Mouse (Mus musculus): ENCODE data around the gene Fubp1.
A peak's percentile ranks its signal among the peaks of the same experiment; 100 is the strongest.
"Not testable (repeated sequence)": the region's sequence is repeated elsewhere in the genome, so short reads cannot be mapped to it uniquely, and the experiment has no call there.

Fubp1 gene

DNA sequence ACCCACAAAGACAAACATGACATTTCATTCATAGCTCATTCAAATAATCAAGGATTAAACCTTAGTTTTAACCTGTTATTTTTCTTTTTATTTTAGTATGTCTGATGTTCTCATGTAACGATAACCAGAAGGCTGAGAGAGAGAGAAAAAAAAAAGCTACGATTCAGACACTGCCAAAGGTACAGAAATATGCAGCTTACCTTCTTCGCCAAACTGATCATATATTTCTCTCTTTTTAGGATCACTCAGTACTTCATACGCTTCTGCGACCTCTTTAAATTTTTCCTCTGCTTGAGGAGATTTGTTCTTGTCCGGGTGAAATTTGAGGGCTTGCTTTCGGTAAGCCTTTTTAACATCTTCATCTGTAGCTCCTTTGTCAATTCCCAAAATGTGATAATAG, 17.0 kb upstream of the Fubp1 start:
- no peak for DNase-seq (ENCODE audit: low read depth)

DNA sequence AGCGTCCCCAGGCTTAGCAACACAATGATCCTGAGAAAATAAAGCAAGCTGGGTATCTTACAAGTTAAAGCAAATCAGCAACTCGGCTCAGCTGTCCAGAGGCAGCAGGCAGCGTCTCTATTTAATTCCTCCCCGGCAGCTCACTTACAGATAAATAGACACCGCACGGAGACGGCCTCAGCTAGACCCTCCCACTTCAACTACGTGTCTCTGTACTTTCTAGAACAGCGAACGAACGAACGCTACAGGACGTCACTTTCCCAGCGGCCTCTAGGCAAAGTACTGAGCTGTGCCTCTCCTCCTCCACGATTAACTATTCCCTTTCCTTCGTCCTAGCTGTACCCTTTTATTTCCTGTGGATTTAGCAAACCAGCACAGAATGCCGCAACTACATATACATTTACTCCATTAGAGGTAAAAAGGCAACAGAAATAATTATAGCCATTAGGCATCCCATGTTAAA, 16.6 kb upstream of the Fubp1 start:
- DNase-seq (ENCODE audit: low read depth), result peak; percentile 95

DNA sequence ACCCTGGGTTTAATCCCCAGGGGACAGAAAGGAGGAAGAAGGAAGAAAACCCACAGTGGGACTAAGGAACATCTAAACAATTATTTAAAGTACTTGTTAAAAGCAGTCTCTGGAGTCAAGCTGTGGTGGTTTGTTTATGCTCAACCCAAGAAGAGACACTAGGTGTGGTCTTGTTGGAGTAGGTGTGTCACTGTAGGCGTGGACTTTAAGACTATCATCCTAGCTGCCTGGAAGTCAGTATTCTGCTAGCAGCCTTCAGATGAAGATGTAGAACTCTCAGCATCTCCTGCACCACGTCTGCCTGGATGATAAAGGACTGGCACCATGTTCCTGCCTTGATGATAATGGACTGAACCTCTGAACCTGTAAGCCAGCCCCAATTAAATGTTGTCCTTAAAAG, 13.0 kb upstream of the Fubp1 start:
- not testable (repeated sequence) for DNase-seq (ENCODE audit: low read depth)

DNA sequence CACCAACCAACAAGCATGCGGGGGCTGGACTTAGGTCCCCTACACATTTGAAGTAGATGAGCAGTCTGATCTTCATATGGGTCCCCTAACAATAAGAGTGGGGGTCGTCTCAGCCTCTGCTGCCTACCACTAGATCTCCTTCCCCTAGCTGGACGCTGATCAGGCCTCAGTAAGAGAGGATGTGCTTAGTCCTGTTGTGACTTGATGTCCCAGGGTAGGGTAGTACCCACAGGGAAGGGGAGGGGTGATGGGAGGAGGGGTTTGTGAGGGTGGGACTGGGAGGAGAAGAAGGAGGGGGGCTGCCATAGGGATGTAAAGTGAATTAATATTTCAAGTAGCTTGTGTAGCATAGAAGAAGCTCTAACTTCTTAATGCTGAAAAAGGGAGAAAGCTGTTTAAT, 11.1 kb upstream of the Fubp1 start:
- no peak for DNase-seq (ENCODE audit: low read depth)

DNA sequence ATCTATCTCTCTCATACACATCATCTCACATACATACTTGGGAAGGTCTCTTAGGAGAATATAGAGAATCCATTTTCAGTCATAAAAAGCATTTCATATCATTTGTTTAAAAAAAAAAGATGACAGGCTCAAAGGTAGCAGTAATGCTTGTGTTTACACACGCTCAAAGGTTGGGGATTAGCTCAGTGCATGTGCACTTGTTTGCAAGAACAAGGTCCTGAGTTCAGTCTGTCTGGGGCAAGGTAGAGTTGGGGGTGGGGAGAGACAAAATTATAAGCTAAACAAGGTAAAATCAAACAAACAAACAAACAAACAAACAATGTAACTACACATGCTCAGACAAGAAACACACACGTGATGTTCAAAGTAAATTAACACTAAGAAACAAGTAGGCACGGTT, 9.0 kb upstream of the Fubp1 start:
- DNase-seq (ENCODE audit: low read depth), result no peak

DNA sequence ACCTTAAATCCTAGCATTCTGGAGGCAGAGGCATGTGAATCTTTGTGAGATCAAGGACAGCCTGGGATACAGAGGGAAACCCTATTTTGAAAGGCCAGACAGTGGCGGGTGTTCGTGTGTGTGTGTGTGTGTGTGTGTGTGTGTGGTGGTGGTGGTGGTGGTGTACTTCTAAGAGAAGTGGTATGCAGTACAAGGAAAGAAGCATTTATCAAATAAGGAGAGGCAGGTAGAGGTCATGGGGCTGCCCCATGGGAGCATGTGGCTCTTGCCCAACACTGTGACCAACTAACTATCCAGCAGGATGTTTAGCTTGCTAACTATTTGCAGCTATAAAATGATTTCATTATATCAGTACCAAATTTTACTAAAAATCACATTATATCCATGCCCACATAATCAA, 8.6 kb upstream of the Fubp1 start:
- DNase-seq (ENCODE audit: low read depth), result no peak

DNA sequence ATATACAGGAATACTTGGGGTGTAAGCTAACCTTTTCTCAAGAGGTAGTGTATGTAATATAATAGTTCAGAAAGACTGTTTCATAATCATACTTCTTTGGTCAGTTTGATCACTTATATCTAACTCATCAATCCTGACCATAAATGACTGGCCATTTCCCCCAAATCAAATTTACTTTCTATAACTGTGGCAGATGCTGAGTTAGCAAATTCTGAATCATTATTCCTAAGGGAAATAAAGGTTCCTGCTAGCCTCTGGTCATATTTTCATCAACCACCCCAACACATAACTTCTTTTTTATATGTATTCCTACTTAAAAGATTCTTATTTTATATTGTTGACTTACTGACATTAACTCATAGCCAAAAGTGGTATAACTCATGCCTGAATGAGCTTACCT, 7.3 kb upstream of the Fubp1 start:
- DNase-seq (ENCODE audit: low read depth), result no peak

DNA sequence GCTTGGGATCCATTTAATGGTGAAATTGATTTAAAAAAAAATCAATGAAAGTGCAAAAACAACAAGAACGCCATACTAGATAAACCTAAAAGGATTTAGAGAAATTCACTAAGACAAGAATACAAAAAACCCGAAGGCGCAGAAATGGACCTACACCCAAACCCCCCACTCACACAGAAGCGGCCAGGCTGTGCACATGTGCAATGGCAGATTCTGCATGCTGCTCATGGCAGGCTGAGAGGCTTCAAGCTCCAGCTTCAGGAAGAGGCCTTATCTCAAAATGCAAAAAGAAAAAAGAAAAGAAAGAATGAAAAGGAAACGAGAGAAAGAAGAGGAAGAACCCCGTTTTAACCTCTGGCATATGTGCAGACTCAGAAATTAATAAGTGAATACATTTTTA, 6.8 kb upstream of the Fubp1 start:
- DNase-seq (ENCODE audit: low read depth), result no peak

DNA sequence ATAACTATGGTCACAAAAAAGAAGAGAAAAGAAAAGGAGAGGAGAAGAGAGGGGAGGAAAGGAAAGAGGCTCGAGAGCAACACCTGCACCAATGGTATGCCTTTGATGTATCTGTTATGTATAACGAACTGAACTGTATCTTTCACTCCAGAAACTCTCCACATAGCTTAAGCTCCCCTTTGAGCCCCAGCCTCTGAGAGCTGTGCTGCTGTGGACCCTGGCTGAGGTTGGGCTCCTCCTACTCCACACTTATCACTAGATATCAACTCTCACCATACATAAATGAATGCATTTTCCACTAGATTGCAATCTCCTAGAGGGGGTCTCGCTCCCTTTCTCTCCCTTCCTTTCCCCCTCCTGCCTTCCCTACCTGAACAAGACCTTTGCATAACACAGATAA, 6.2 kb upstream of the Fubp1 start:
- DNase-seq (ENCODE audit: low read depth), result no peak

DNA sequence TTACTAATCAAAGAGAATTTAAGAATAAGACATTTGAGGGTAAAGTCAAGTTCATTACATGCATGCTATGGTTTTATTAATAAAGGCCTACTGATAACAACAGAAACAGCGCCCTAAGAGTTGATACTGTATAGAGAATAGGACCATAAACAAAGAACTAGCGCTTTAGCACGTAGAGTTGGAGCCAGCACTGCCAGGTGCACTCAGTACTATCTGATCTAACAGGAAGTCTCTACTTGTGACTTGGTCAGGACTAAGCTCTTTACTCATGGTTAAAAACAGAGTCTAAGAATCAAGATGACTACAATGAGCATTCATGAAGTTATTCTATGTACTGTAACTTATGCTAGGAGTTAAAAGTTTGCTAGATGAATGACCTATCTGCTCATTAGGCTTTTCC, 5.6 kb upstream of the Fubp1 start:
- no peak for DNase-seq (ENCODE audit: low read depth)

DNA sequence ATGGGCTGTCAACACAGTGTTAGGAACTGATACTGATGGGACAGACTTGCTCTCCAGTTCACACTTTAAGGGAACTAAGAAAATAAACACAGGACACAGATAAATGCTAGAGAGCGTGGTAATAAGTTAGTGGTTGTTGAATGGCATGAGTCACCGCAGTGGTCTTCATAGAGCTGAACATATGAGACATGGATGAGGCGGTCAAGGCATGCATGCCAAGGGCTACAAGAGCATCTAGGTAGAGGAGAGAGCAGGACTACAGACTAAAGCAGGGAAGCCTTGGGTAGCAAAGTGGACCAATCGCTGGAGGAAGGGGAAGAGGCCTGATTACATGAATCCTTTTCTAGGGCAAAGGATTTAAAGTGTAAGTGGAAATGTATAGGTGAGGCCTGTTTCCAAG, 3.1 kb upstream of the Fubp1 start:
- DNase-seq (ENCODE audit: low read depth), result peak; percentile 44

DNA sequence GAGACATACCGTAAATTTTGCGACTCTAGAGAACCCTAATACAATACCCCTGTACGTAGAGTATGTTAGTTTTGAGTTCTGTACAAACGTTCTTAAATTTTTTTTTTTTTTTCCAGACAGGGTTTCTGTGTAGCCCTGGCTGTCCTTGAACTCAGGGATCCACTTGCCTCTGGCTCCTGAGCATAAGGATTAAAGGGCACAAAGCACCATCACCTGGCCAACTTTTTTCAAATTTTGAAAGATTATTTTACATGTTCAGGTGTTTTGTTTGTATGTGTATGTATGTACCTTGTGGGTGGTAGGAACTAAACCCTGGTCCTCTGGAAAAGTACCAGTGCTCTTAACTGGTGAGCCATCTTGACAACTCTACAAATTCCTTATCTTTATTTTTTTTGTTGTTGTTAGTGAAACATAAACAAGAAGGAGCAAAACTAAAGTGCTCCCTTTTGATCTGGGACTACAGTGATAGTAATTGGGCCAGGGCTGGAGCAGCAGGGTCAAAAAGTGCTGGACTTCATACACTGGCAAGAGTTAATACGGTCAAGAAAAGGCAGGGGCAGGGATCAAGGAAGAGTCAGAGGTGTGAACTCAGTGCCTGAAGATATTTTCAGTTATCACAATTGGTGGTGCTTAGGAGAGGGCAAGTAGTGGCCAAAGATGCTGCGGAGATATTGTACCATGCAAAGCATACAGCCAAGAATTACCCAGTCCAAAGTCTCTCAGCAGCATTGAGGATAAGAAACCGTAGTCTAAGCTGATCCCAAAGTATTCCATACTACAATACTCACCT, 1.9 kb upstream of the Fubp1 start:
- no peak for DNase-seq (ENCODE audit: low read depth)

DNA sequence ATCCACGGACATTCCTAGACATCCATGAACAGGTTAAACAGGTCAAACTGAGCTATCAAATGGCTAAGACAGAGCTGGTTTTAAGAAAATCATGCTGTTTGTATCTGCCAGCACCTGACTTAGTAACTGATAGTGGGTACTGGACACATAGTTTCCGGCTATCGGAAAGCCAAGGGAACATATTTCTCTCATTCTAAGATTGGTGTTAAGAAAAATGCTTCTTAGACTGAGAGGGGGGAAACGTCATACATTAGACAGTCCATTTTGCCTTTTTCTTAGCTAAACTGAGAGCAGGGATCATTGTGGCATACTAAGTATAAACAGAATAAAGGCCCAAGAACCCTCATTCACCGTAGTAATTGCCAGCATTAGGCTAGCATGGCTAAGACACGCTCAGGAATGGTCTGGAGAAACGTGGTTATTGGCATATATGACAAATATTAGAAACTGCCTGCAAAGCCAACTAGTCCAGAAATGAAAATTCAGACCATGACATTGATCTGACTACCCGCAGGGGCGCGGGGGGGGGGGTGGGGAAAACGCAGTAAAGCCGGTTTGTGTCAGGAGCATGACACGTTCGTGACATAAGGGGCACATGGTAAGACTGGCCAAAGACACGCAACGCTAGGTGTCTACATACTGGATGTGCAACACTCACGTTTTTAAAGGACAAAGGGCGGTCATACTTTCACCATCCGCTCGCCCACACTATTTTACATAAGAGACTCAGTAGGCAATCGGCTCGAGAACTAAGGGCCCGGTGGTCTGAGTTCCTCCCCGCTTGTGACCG, 850 bp upstream of the Fubp1 start:
- peak; percentile 65 for DNase-seq (ENCODE audit: low read depth)

DNA sequence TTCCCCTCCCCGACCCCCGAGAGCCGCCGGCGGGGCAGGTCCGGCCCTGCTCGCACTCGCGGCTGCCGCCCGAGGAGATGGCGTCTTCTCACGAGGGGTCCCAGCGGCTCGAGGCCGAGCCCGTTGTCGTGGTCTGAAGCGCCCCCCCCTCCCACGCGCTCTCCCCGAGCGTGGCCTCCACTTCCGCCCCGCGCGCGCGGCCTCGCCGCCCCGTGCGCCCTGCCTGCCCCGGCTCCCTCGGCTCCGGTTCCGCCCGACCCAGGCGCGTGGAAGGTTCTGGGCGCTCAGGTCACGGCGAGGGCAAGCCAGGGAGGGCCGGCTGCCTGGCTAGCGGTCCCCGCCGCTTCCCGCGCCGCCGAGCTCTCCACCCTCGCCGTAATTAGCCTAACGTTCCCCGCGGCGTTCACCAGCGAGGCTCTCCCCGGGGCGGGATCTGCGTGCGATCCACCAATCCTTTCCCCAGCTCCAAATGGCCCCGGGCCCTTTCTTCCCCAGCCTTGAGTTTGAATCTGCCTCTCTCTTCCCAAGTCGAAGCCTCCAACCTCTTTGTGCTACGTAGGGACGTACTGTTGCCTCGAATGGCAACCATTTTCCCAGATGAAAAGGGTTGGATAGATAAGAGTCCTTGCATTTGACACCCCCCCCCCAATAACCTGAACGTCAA, 638 bp downstream of the Fubp1 start:
- DNase-seq (ENCODE audit: low read depth), result peak; percentile 82

DNA sequence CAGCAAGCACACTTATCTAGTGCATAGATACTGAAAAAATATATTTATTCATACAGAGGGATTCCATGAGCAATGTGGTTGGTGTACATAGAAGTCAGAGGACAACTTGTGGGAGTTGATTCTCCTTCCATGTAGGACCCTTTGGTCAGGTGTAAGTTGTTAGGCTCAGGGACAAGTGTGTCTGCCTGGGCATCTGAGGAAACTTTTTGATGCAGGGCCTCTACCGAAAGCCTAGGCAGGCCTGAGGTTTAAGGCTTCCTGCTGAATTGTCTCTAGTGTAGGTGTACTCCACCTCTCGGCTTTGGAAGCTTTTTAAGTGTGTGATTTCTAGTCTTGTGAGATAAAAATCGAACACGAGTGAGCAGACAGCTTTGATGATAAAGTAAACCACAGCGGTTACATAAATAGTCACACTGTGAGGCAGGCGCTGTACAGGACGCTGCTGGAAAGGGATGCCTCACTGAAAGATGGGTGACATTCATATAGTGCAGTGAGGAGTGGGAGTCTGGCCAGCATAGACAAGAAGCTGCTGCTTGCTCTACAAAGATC, 1.6 kb downstream of the Fubp1 start:
- peak; percentile 36 for DNase-seq (ENCODE audit: low read depth)

DNA sequence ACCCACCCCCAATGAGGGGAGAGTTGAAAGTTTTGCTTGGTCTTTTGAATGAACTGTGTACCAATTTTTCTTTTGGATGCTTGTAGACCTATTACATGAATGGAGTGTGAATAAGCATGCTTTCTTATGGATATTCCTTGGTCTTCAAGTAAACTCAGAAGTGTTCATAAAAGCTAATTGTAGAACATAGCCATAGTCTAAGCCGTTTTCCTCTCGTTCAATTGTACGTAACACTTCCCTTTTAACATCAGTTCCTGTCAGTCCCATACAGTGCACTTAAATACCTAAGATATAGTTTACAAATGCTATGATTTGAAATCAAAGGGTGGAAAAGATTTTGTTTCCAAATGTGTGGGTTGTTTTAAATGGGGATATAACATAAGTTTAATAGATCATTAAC, 3.2 kb downstream of the Fubp1 start:
- no peak for DNase-seq (ENCODE audit: low read depth)

DNA sequence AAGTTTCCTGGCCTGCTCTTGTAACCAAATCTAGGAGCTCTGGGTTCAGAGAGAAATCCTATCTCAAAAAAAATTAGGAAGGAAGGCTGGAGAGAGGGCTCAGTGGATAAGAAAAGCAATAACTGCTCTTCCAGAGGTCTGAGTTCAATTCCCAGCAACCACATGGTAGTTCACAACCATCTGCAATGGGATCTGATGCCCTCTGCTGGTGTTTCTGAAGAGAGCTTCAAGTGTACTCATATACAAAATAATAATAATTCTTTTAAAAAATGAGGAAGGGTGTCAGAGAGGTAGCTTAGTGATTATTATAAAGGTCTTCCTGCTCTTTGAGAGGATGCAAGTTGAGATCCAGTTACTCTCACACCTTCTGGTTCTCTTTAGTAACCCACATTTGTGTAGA, 14.7 kb downstream of the Fubp1 start:
- no peak for DNase-seq (ENCODE audit: low read depth)

DNA sequence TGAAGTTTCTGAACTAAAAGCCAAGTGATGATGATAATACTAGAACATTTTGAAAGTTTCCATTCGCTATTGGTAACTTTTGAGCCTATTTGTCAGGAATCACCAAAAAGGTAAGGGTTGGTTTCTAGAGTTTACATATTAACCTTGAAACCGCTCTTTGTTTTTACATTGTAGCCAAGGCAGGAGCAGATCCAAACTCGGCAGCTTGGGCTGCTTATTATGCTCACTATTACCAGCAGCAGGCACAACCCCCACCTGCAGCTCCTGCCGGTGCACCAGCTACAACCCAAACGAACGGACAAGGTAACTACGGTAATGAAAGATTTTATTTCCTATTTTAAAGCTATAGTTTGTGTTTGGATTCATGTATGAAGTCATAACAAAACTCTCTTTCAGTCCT, 15.7 kb downstream of the Fubp1 start:
- no peak for DNase-seq (ENCODE audit: low read depth)

DNA sequence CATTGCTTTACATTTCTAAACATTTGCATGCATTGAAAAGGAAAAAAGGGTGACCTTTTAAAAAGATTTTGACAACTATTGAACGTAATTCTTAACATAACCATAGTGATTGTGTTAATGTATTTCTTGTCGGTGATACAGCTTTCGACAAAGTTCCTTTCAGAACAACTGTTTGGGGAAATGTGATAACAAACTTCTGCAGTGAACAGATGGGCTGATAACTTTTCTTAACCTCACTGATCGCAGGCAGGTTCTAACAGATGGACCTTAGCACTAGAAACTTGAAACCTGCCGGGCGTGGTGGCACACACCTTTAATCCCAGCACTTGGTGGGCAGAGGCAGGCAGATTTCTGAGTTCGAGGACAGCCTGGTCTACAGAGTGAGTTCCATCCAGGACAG, 18.6 kb downstream of the Fubp1 start:
- DNase-seq (ENCODE audit: low read depth), result no peak

DNA sequence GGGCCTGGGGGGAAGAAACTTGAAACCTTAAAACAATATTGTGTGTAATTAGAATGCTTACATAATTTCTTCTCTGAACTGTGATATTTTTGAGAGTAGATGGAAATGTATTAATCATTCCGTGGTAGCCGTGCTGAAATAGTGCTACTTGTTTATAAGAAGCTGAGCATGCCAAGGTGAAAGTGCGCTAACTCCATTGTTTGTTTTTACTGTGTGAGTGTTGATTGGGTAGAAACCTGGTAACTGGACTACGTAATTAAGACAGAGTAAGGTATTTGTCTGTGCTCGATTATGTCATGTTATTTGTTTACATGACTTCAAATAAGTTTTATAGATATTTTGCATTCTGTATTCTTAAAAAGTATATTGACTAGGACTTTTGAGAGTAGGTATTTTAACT, 19.0 kb downstream of the Fubp1 start:
- DNase-seq (ENCODE audit: low read depth), result no peak

DNA sequence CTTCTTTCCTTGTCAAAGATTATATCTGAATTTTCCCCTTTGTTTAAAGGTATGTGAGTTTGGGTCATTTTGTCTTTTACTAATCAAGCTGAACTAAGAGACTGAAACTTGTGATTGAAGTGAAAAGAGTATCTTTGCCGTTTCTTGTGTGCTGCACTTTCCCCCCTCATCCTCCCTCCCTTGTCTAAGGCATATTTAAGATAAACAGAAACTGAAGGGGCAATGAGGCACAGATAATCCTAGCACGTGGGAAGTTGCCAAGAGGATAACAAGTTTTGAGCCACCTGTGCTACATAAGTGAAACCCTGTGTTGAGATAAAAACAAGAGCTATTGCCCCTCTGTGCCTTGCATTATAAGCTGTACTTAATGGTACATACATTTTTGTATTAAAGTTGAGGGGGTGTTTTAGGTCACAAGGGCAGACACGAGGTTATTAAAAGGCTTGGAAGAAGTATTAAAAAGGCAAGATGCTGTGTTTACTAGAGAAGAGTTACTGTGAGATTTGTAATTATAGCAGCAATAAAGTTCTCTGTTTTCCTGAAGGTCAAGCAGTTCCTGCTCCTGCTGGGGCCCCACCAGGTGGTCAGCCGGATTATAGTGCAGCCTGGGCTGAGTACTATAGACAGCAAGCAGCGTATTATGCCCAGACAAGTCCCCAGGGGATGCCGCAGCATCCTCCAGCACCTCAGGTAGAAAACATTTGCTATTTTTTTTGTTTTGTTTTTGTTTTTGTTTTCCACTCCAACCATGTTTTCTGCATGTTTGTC, 21.3 kb downstream of the Fubp1 start:
- no peak for DNase-seq (ENCODE audit: low read depth)

DNA sequence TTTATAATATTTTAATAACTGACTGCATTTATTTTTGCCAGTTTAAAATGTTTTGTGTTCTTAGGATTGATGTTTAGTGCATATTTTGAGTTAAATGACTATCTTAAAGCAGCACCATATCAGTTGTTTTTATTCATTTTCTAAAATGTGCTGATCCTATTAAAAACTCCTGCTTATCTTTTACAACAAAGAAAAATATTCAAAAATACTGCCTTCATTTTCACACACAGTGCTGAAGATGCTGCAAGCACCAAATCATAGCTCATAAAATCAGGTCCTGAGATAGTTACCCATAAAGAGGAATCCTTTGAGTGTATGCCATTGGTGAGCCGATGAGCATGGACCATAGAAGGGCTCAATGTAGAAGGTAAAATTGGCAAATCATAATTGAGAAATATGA, 25.0 kb downstream of the Fubp1 start:
- no peak for DNase-seq (ENCODE audit: low read depth)
